Mouse (Mus musculus) heart, postnatal 10 days (tissue): ENCODE data around the gene Sirt7. TPM values are rescaled to one million over a fixed set of nuclear protein-coding genes. Genes with fewer than 3 reads are reported as not detected.
A peak's percentile ranks its signal among the peaks of the same experiment; 100 is the strongest.
"Not testable (repeated sequence)": the region's sequence is repeated elsewhere in the genome, so short reads cannot be mapped to it uniquely, and the experiment has no call there.

Source experiments
- DNase-seq, 2 experiments: peaks; one replicate each; pipeline ENCODE4 v3.0.0; 2021
- intact Hi-C: fragments of 180-260 bp; cut with DNase I; formaldehyde crosslinking; loops from one replicate; pipeline ENCODE4 v1.15.1; 2025
- total RNA-seq, 2 experiments: library from RNA; stranded (reverse); gene quantifications; 2 replicates each; pipeline ENCODE4 v1.2.3; 2021

Gene Sirt7
- total RNA-seq, 2 experiments from 2014 or later = 11.9 to 12.5 TPM

DNA sequence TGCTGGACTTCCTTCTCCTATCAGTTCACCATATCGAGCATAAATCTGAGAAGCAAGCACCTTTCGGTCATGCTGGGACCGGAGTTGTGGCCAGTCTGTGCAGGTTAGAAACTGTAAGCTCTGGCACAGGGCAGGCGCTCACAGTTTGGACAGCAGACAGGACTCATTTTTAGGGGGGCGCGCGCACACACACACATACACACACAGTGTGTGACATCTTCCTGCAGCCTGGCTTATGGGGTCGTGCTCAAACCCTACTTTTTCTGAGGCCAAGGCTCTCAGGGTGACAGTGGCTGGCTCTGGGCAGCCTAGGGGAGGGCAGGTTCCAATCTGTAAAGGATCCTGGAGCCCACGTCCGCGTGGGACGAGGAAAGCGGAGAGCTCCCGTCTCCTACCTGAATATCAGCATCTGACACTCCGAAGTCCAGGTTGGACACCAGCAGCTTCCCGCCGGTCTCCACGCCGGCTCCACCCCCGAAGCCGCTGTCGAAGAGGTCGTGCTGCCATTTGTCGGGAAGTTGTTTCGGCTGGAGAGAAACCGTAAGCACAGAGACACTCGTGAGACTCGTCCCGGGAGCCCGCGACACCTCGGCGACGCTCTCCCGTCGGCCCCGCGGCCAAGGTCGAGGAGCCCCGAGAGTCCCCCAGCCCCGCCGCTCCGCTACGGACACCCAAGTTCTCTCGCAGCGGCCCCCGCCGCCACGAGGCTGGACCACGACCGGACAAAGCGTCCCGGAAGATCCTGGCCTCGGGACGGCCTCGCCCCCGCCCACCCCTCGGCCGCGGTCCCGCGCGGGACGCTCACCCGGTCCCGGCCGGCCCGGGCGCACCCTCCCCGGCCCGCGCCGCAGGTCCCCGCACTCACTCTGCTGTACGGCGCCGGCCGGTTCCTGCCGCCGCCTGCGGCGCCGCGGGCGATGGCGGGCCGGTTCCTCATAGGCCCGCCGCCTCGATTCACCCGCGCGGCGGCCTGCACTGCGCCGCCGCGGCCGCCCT, 27.5 kb downstream of the Sirt7 start:
- peak in 1 of 2 experiments; percentile 50 for DNase-seq
- intact Hi-C loops = loop anchor here (2.0 kb wide), 1 partner anchor 15 kb away; no protein-coding TSS in a partner anchor

DNA sequence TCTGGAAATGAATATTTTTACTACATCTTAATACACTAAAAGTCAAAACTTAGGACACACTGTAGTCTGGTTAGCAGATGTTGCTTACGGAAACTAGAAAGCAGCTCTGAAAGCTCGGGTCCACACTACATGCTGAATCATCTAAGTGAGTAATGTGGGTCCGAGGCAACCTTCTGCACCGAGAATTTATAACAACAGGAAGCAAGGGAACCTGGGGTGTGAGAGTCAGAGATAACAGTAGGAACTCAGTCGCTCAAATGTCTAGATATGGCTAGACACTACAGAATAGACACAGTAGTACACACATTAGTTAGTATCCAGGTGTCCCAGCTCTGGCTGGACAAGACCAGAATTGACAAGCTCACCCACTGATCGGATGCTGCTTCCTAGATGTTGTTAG, 36.5 kb downstream of the Sirt7 start:
- no peak for DNase-seq
- intact Hi-C loops = no loop called here

DNA sequence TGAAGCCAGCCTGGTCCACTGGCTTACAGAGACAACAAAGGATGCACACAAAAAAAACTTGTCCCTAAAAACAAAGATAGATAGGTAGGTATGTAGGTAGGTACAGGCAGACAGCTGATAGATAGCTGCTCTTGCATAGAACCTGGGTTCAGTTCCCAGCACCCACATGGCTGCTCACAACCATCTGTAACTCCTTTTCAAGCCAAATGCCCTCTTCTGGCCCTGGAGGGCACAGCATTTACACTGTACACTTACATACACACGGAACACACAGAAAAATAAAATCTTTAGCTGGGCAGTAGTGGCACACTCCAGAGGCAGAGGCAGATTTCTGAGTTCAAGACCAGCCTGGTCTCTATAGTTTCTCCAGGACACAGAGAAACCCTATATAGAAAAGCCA, 41.1 kb downstream of the Sirt7 start:
- intact Hi-C loops = loop anchor here (2.0 kb wide), 1 partner anchor 15 kb away; the partner anchor contains the start of genes Alyref and Anapc11
- DNase-seq = no peak

DNA sequence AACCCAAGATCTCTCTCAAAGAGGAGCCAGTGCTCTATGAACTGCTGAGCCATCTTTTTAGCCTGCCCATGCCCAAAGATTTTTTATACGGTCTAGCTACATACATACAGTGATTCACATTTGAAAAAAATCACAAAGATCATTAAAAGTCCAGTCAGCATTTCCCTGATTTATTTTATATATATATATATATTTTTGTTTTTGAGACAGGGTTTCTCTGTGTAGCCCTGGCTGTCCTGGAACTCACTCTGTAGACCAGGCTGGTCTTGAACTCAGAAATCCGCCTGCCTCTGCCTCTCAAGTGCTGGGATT, 42.1 kb downstream of the Sirt7 start:
- not testable (repeated sequence) for DNase-seq
- intact Hi-C loops = loop anchor here (2.0 kb wide), 1 partner anchor 16 kb away; the partner anchor contains the start of genes Alyref and Anapc11

DNA sequence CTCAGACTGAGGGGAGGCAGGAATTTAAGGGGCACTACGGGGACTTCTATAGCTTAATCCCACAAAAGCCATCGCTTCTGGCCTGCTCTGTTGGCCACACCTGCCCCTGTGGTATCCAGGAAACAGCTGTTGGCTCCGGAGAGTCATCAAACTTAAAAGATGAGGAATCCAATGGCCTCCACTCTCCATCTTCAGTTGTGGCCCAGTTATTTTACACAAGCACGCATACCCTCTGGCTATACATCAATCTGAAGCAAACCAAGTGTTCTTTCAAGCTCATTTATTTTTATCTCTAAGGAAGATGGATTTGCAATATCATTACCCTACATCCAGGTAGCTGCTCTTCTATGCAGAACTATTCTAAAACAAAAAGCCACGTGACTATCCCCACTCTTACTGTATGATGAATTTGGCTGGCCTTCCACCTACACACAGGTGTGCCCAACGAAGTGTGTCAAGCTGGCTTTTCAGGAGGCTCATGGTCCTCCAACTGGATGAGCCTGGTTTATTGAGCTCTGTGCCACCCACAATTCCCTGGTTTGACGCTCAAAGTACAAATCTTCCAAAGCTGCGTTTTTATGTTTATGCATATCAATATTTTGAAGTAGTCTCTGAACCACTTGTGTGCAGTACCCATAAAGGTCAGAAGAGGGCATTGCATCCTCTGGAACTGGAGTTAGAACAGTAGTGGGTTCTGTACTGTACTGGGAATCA, 42.6 kb downstream of the Sirt7 start:
- intact Hi-C loops = loop anchor here (2.0 kb wide), 1 partner anchor 16 kb away; the partner anchor contains the start of genes Alyref and Anapc11
- peak; percentile 38 to 58 for DNase-seq

DNA sequence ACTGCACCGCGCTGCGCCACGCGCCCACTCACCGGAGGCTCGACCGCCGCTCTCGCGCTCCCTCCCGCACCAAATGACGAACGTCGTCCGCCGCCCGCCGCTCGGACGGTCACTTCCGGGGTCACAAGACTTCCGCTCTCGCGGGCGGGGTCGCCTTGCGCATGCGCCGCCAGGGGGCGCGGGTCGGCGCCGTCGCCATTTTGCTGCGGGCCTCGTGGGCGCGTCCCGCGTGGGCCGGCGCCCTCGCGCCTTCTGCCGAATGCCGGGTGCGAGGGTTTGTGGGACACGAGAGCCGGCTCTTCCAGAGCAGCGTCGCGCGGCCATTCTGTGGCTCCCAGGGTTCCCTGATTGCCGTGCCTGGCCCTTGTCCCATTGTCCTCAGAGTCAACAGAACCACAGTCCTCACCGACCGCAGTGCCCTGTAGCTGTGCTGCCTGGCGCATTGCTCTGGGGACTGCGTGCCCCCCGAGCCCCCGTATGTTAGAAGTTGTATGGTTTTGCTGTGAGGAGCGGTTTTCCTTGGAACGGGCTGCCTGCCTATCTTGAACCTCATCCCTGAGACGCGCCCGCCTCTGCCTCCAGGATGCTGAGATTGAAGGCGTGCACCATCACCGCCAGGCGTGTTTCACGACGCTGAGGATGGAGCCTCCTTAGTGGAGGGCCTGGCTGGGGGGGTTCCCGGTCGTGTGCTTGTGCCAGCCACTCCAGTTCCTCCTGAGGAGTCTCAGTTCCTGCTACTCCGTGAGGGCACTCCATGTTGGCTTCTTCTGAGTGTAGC, 43.4 kb downstream of the Sirt7 start, which contains the start of gene Arhgdia:
Arhgdia (minus strand) TSS at position 135 of the 778 bp plus-strand sequence.
- intact Hi-C loops = loop anchor here (2.0 kb wide), 2 partner anchors 17 to 31 kb away; partner anchors contain the start of genes Alyref and Anapc11

DNA sequence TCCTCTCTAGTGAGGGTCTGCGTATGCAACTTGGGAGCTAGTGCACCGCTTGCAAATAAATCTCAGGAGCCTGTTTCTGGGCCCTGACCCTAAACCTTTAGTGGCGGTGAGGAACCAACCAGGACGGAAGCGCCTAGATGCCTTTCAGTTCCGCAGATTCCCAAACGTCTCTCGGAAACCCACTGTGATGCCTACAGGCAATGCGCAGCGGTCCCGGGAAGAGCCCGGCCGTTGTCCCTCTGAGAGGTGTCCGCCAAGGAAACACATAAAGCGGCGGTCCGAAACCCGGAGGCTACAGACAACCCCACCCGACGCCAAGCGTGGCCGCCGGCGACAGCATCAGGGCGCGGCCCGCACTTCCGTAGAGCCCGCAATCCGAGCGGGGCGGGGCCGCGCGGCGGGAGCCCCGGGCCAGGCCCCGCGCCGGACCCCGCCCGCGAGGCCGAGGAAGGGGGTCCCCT, 44.1 kb downstream of the Sirt7 start:
- intact Hi-C loops = loop anchor here (2.0 kb wide), 1 partner anchor 32 kb away; no protein-coding TSS in a partner anchor
- DNase-seq = peak; percentile 52 to 61

More for the DNA sequence above, 43.4 kb downstream of the Sirt7 start, which contains the start of gene Arhgdia:
- peak; percentile 93 for DNase-seq

DNA sequence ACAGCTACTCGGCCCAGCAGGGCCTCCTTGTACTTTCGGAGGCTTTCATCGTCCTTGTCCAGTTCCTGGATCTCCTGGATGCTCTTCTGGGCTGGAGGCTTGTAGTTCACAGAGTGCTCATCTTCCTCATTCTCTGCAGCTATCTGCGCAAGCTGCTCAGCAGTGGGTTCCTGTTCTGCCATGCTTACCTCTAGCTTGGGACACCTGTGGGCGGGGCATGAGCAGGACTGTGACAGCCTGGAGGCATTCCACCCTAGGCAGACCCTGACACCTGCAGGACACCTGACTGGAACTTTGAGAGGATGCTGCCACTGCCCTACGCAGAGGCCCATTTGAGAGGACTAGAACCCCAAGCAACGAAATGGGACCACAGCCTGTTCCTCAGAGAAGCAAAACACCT, 44.9 kb downstream of the Sirt7 start:
- intact Hi-C loops = loop anchor here (2.0 kb wide), 1 partner anchor 33 kb away; no protein-coding TSS in a partner anchor
- no peak for DNase-seq

DNA sequence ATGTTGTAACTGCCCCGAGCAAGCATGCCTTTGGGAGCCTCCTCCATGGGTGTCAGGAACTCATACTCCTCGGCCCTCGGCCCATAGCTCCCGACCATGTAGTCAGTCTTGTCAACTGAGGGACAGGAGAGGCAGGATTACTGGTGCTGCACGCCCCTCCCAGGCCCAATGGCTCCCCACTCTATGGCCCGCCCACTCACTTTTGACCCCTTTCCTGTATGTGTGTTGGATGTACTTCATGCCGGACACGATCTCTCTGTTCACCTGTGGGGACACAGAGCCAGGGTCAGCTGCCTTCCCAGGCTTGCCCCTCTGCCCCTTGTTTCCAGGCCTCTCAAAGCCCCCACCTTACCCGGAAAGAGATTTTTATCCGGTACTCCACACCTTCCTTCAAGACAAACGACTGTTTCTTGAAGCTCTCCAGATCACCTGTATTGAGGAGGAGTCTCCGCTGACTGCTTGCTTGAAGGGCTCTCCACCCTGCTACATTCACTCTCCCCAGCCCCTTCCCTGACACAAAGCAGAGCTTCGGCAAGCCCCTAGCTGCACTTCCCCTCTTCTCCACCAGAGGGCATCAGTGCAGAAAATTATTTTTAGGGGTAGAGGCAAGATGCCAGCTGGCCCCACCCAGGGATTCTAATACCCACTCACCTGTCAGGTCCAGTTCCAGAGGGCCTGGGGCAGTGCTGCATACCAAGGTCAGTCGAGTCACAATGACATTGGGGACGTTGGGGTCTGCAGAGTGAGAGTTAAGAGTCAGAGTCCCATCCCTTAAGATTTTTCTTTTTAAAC, 45.5 kb downstream of the Sirt7 start:
- DNase-seq = peak; percentile 75 to 86
- intact Hi-C loops = loop anchor here (2.0 kb wide), 2 partner anchors 33 to 63 kb away; no protein-coding TSS in a partner anchor

DNA sequence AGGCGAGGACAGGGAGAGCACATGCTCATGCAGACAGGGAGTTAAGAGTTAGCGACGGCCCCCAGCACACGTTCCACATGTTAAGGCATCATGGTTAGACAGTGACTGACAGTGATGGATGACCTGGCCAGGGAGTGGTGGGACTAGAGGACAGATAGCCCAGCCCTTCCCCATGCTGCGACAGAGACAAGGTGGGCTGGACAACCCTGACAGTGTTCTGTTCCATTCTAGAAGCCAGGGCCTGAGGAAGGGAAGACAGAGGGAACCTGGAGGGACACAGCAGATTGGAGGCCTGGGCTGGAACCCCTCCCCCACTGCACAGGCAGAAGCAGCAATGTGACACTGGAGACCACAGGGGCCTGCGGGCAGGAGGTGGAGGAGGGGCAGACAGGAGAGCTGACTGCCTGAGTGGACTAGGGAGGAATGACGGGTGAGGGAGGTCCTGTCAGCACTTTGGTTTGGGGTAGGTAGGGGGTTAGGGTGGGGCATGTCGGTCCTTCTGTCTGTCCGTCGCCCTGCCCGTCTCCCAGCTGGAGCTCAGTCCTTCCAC, 46.3 kb downstream of the Sirt7 start:
- intact Hi-C loops = loop anchor here (2.0 kb wide), 1 partner anchor 62 kb away; no protein-coding TSS in a partner anchor
- no peak for DNase-seq

DNA sequence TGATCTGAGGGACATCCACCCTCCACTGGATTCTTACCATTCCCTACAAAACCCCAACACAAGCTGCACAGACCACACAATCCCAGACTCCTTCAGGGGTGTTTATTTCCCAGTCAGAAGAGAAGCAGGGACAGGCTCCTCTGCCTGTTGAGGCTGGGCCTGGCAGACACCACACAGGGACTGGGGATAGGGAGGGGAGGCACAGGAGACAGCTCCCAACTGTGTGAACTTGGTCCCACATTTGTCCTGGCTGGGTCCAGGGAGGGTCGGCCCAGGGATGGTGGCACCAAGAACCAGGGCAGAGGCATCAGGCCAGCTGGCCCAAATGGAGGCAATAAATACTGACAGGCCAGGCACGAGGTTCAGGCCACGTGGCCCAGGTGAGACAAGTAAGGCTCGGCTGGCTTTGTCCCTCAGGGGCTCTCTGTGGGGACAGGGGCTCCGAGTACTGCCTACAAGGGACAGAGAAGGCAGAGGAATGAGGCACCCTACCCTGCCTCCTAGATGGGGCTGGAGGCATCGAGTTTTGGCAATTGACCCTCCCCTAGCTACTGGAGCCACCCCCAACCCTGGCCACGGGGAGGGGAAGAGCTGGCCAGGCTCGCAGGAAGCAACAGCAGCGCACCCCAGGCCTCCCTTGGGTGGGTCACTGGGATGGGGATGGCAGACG, 46.9 kb downstream of the Sirt7 start:
- intact Hi-C loops = loop anchor here (2.0 kb wide), 1 partner anchor 61 kb away; no protein-coding TSS in a partner anchor
- no peak for DNase-seq

DNA sequence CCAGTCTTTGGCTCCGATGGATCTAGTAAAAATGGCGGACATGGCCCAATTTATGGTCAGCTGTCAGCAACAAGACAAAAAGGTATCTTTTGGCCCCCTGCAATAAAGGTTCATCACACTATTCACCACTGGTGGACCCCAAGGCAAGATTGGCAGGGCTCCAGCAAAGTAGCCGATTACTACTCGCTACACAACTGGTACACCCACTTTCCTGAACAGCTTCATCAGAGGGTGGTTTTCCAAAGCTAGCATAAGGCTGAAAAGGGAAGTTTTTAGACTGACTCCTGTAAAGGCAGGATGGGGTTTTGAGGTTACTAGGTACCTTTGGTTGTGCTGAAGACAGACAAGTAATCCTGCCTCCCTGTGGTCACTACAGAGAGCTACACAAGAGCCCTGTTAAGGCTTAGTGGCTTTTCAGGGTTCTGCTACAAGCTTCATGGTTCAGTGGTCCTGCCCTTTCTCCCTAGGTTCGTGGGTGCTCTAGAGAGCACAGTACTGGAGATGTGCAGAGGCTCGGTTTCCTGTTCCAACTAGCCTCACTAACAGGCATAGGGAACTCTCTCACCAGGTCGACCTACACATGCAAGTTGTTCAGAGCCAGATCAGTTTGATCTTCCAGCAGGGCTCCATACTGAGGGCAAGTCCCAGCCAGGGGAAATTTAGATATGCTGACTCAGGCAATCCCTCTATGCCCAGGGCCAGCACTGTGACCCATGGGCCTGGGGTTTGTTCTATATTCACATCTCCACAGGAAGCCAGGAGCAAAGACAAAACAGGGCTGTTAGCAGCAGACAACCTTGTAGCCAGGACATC, 47.6 kb downstream of the Sirt7 start:
- peak in 1 of 2 experiments; percentile 45 for DNase-seq
- intact Hi-C loops = loop anchor here (2.0 kb wide), 1 partner anchor 61 kb away; no protein-coding TSS in a partner anchor

DNA sequence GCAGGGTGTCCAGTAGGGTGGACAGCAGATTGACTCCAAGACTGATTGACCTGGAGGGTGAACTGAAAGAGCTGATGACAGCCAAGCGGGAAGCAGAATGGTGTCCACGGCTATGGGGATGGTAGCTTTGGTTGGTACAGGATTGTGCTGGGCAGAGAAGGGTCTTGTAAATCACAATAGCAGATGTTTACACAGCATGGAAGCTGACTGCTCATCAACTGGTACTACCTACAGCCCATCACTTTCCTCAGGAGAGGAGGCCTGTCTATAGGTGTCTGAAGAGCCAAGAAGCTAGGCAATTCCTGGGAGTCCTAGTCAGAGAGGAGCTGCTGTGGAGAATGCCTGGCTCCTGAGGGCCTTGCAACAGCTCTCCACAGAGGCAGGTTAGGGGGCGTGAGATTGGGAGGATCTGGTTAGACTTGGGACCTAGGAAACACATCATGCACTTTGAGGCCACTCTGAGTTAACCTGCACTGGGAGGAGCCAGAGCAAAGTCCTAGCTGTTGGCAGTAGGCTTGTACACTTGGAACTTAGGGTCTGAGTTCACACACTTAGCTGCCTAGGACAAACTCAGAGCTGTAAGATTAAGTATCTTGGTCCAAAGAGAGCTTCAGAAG, 48.6 kb downstream of the Sirt7 start:
- no peak for DNase-seq
- intact Hi-C loops = no loop called here

DNA sequence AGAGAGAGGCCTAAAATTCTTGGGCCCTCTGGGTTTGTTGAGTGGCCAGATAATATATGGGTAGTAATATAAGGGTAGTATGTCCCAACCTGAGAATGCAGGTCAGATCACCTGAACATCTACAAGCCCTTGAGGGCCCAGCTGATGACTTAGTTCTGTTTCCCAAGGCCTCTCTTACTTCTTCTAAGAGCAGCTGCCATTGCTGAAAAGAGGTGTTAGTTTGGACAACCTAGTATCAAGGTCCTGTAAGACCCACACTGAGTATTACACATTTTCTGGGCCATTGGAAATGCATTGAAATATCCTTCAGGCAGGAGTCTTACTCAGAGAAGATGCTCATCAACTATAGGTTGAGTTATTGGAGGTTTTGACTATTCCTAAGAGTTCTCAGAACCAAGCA, 49.1 kb downstream of the Sirt7 start:
- no peak for DNase-seq
- intact Hi-C loops = no loop called here

DNA sequence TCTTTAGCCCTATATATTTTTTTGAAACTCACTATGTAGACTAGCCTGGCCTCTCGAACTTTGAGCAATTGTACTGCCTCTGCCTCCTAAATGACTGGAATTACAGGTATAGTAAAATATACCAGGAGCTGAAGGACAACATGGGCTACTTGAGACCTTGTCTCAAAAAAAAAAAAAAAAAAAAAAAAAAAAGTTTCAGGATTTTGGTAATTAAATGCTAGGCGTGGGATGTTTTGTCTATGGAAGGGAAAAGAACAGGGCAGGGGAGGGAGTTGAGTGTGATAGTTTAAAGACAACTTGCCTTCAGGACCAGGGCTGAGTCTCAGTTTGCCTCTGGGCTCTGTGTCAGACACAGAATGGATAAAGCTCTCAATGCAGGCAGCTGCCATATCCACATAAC, 50.0 kb downstream of the Sirt7 start:
- intact Hi-C loops = no loop called here
- DNase-seq = no peak

DNA sequence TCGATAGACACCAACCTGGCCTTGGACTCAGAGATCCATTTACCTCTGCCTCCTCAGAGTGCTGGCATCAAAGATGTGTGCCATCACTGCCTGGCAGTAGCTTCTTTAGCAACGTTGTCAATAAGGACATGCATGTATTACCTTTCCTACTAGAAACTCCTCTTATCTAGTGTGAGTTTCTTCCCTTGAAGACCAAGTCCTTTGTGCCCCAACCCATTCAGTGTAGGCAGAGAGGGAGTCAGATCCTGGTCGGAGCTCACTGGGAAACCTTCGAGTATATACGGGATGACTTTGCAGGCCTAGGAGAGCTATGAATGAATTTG, 50.8 kb downstream of the Sirt7 start:
- intact Hi-C loops = no loop called here
- DNase-seq = no peak
